Mouse (Mus musculus) small intestine, adult 2 months (tissue): ENCODE results near the gene Aebp1.

ENCODE experiments used
- CTCF ChIP-seq: fragments of 200-500 bp; IDR thresholded peaks from 2 replicates; pipeline ENCODE4 v1.5.1; 2012; ENCODE audit warnings: low read depth, mild to moderate bottlenecking, control low read depth, inconsistent platforms, low read length, moderate library complexity, mixed read lengths; ENCODE audit not compliant: insufficient replicate concordance, insufficient read length; ENCODE audit errors: extremely low read depth
- POLR2A ChIP-seq: fragments of 200-500 bp; IDR thresholded peaks from 2 replicates; pipeline ENCODE4 v1.6.1; 2012; ENCODE audit warnings: low read depth, mild to moderate bottlenecking, control low read depth, inconsistent platforms, low read length, moderate library complexity

- TF ChIP-seq POLR2A (no peak), CTCF (no peak)
Observed at GRCm38 (mm10) chr11:5862394-5863105, 803 bp downstream of the Aebp1 start.
